Mouse (Mus musculus) olfactory bulb, adult 2 months (tissue): ENCODE results near the gene Tbl3.

Experiments used
- CTCF ChIP-seq: fragments of 200-500 bp; IDR thresholded peaks from 2 replicates; pipeline ENCODE4 v1.5.1; 2012; ENCODE audit warnings: low read depth, mild to moderate bottlenecking, low read length, moderate library complexity; ENCODE audit not compliant: insufficient read depth
- POLR2A ChIP-seq: fragments of 200-500 bp; IDR thresholded peaks from 2 replicates; pipeline ENCODE4 v1.6.1; 2012; ENCODE audit warnings: mild to moderate bottlenecking, low read depth, low read length, moderate library complexity; ENCODE audit not compliant: insufficient read depth

DNA sequence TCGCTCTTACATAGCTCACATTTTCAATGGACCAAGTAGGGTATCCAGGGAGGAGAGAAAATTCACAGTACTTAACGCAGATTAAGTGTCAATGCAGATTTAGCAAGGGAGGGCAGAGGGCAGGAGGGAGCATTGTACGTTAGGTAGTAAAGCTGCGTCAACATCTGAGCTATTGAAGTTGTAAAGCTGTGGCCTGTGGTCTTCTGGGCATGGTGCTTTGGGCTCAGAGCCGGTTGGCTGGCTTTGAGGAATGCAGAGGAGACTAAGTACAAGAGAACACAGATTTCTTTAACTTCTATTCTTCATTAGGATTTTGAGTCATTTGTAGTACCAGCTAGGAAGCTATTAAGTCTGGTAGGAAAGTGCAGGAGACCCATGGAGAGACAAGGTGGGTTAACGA lies 8.1 kb upstream of the Tbl3 start:
- TF ChIP-seq POLR2A (no peak), CTCF (no peak)
